ENCODE assay signal across 8 mouse cellular contexts in the genomic region with DNA sequence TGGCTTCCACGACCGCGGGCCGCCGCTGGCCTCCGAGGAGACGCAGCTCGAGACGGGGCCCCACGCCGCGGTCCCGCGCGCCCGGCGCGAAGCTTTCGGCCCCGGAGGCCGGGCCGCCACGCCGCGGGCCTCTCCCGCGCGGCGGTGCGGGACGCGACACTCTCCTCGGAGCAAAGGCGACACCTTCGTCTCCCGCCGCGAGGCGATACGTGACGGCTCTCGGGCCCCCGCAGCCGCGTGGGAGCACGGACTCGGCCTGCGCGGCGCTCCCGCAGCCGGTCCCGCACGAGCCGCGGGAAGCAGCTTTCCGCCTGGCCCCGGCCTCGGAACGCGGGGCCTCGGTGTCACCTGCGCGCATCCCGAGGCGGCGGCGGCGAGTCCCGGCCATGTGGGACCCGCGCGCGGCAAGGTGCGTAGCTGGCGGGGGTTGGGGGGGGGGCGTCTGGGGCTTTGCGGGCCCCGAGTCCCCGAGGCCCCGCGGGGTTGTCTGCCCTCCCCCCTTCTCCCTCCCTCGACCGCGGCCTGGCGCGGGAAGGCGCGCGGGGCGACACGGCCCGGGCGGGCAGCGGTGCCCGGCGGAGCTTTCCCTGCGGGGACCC. TPM values are rescaled to one million over a fixed set of nuclear protein-coding genes. Genes with fewer than 3 reads are reported as not detected.
A peak's percentile ranks its signal among the peaks of the same experiment; 100 is the strongest.
DNase-seq lines count a peak whose midpoint lies in the region; ATAC-seq and TF ChIP-seq lines count a peak whose summit lies in the region.

No protein-coding gene starts in this region.

- peak overlapping the region; percentile 53 for H3K4me3 ChIP-seq in kidney, embryonic 14.5 days (ENCODE audit: low read length)
- H3K4me3 ChIP-seq in forebrain, embryonic 16.5 days (replicated peaks; ENCODE audit: low read length), result peak overlapping the region; percentile 58
- H3K4me3 ChIP-seq in midbrain, embryonic 10.5 days, result peak overlapping the region; percentile 63

- WGBS in kidney, embryonic 14.5 days, result 3% methylated on average over 69 of the region's 98 CpGs
- 2% methylated on average over 71 of the region's 98 CpGs for WGBS in forebrain, embryonic 16.5 days
- WGBS in midbrain, embryonic 10.5 days, result 3% methylated on average over 85 of the region's 98 CpGs

- H3K4me2 ChIP-seq in kidney, embryonic 14.5 days (replicated peaks; ENCODE audit: low read depth, low read length), result peak overlapping the region; percentile 97
- H3K4me2 ChIP-seq in forebrain, embryonic 16.5 days (ENCODE audit: low read length), result peak overlapping the region; percentile 83

- TF ChIP-seq POLR2A in brain, embryonic 14.5 days (IDR thresholded peaks at IDR 0.05; ENCODE audit: borderline replicate concordance, extremely low read depth, insufficient read depth, insufficient read length, poor library complexity, severe bottlenecking), result no peak

- H3K4me1 ChIP-seq in kidney, embryonic 14.5 days (ENCODE audit: control insufficient read depth, insufficient read depth, low read length), result peaks cover 14% of the 10 kb centered on the region; the same call in 1 of the 2 replicates
- H3K4me1 ChIP-seq in forebrain, embryonic 16.5 days (replicated peaks; ENCODE audit: control insufficient read depth, insufficient read depth, low read length), result peaks cover 15% of the 10 kb centered on the region
- H3K4me1 ChIP-seq in midbrain, embryonic 10.5 days, result peaks cover 18% of the 10 kb centered on the region

- TF ChIP-seq CTCF in brain, embryonic 14.5 days (IDR thresholded peaks at IDR 0.05; ENCODE audit: borderline replicate concordance, extremely low read depth, insufficient read depth, insufficient read length), result no peak

- no peaks in the 10 kb centered on the region for H3K36me3 ChIP-seq in kidney, embryonic 14.5 days (ENCODE audit: control insufficient read depth, insufficient read depth, low read length)
- H3K36me3 ChIP-seq in forebrain, embryonic 16.5 days (ENCODE audit: control insufficient read depth, insufficient read depth), result no peaks in the 10 kb centered on the region
- no peaks in the 10 kb centered on the region for H3K36me3 ChIP-seq in midbrain, embryonic 10.5 days

- H3K9ac ChIP-seq in kidney, embryonic 14.5 days (ENCODE audit: low read depth, low read length), result peak overlapping the region; percentile 40; the same call in 1 of the 2 replicates
- H3K9ac ChIP-seq in forebrain, embryonic 16.5 days (replicated peaks; ENCODE audit: low read depth, low read length), result peak overlapping the region; percentile 61

- ATAC-seq in kidney, embryonic 14.5 days (ENCODE audit: low FRiP score, low TSS enrichment), result peak; percentile 26; the same call in 1 of the 2 replicates
- ATAC-seq in forebrain, embryonic 16.5 days, result peak; percentile 60

- peaks cover 45% of the 10 kb centered on the region for H3K27me3 ChIP-seq in kidney, embryonic 14.5 days (ENCODE audit: control insufficient read depth, insufficient read depth, low read length)
- peaks cover 37% of the 10 kb centered on the region for H3K27me3 ChIP-seq in forebrain, embryonic 16.5 days (replicated peaks; ENCODE audit: control insufficient read depth, insufficient read depth, low read length)
- peaks cover 68% of the 10 kb centered on the region for H3K27me3 ChIP-seq in midbrain, embryonic 10.5 days (ENCODE audit: low read depth, poor library complexity, severe bottlenecking)

- H3K9me3 ChIP-seq in kidney, embryonic 14.5 days (ENCODE audit: control insufficient read depth, low read length), result peaks cover 6% of the 10 kb centered on the region; the same call in 1 of the 2 replicates
- no peaks in the 10 kb centered on the region; the same call in 1 of the 2 replicates for H3K9me3 ChIP-seq in forebrain, embryonic 16.5 days (ENCODE audit: control insufficient read depth, low read length)
- H3K9me3 ChIP-seq in midbrain, embryonic 10.5 days (replicated peaks), result peaks cover 16% of the 10 kb centered on the region

- H3K27ac ChIP-seq in kidney, embryonic 14.5 days (ENCODE audit: low read depth, low read length), result no peak overlapping the region
- H3K27ac ChIP-seq in forebrain, embryonic 16.5 days (ENCODE audit: low read length), result no peak overlapping the region
- H3K27ac ChIP-seq in midbrain, embryonic 10.5 days (replicated peaks), result peak overlapping the region; percentile 42; the same call in 1 of the 2 replicates

- no peak for DNase-seq in kidney, postnatal 10 days
- DNase-seq in brain, embryonic 14.5 days (ENCODE audit: low read depth), result peak; percentile 16
- DNase-seq in midbrain, embryonic 10.5 days (ENCODE audit: low spot score), result peak; percentile 30
- DNase-seq in yolk sac, embryonic 10.5 days (ENCODE audit: low spot score), result no peak
- no peak for DNase-seq in lung, adult 18-20 months
- DNase-seq in natural killer cell, adult 2 months (ENCODE audit: low spot score in 2 of 2), result no peak

RNA-seq across cellular contexts. Expression of gene Trank1, which starts 0.4 kb away (rescaled TPM):
- 0.24 and 0.31 TPM in 2 replicates for polyA plus RNA-seq in kidney, embryonic 14.5 days (2014; fragmentation: Nextera tagmentation; extraction: Ambion mirVana)
- 59.5 and 68.2 TPM in 2 replicates for polyA plus RNA-seq in brain, embryonic 14.5 days (2012; rRNA removed)
- 6.5 and 12.5 TPM in 2 replicates for polyA plus RNA-seq in forebrain, embryonic 16.5 days (2015; fragmentation: Nextera tagmentation; extraction: Ambion mirVana)
- polyA plus RNA-seq in midbrain, embryonic 10.5 days (2016; fragmentation: Nextera tagmentation; extraction: Ambion mirVana), result 0.05 and 0.39 TPM in 2 replicates

RNA-seq across cellular contexts. Expression of gene Epm2aip1, which starts 40.2 kb away (rescaled TPM):
- 21.6 and 36.5 TPM in 2 replicates for polyA plus RNA-seq in kidney, embryonic 14.5 days (2014; fragmentation: Nextera tagmentation; extraction: Ambion mirVana)
- polyA plus RNA-seq in brain, embryonic 14.5 days (2012; rRNA removed), result 61.1 and 67.4 TPM in 2 replicates
- polyA plus RNA-seq in forebrain, embryonic 16.5 days (2015; fragmentation: Nextera tagmentation; extraction: Ambion mirVana), result 60.2 and 61.5 TPM in 2 replicates
- polyA plus RNA-seq in midbrain, embryonic 10.5 days (2016; fragmentation: Nextera tagmentation; extraction: Ambion mirVana), result 25.3 and 30.4 TPM in 2 replicates

RNA-seq across cellular contexts. Expression of gene Mlh1, which starts 40.4 kb away (rescaled TPM):
- 27.2 and 40.1 TPM in 2 replicates for polyA plus RNA-seq in kidney, embryonic 14.5 days (2014; fragmentation: Nextera tagmentation; extraction: Ambion mirVana)
- polyA plus RNA-seq in brain, embryonic 14.5 days (2012; rRNA removed), result 40.9 and 49.6 TPM in 2 replicates
- polyA plus RNA-seq in forebrain, embryonic 16.5 days (2015; fragmentation: Nextera tagmentation; extraction: Ambion mirVana), result 30.0 and 32.2 TPM in 2 replicates
- polyA plus RNA-seq in midbrain, embryonic 10.5 days (2016; fragmentation: Nextera tagmentation; extraction: Ambion mirVana), result 51.9 and 54.3 TPM in 2 replicates

Comparison
In these comparisons a context has a peak if more than half of its experiments do, and no peak if none do; other contexts are left out.
1. DNase-seq: peak in brain, embryonic 14.5 days (single experiment) and midbrain, embryonic 10.5 days (single experiment); none in kidney, postnatal 10 days (single experiment), yolk sac, embryonic 10.5 days (single experiment), lung, adult 18-20 months (0 of 2) and natural killer cell, adult 2 months (0 of 2).
2. Peak in every context shown above with its lines, with median percentiles within 50 percentile points of each other: H3K4me3 ChIP-seq.